Mouse (Mus musculus) forebrain, postnatal 0 days (tissue): ENCODE results near the gene Tenm1. TPM values are rescaled to one million over a fixed set of nuclear protein-coding genes. Genes with fewer than 3 reads are reported as not detected.

ENCODE experiments used
- ATAC-seq: fragments of 200-750 bp; cut with Nextera tagmentation; 2 replicates; pipeline ENCODE4 v1.8.0; 2017; ENCODE audit warnings: mild to moderate bottlenecking, moderate library complexity
- DNase-seq: peaks from one replicate; pipeline ENCODE4 v3.0.0-alpha.2; 2015
- H3K27ac ChIP-seq: fragments of 300-500 bp; sonication (generic); 2 replicates; pipeline ENCODE4 v1.5.1; 2014; ENCODE audit warnings: low read depth, mild to moderate bottlenecking, antibody characterized with exemption, low read length, moderate library complexity, mixed read lengths
- H3K27me3 ChIP-seq: fragments of 300-500 bp; sonication (generic); 2 replicates; pipeline ENCODE4 v1.6.1; 2014; ENCODE audit warnings: mild to moderate bottlenecking, low read length, mixed read lengths; ENCODE audit not compliant: insufficient read depth
- H3K36me3 ChIP-seq: fragments of 300-500 bp; sonication (generic); 2 replicates; pipeline ENCODE4 v1.6.1; 2014; ENCODE audit warnings: mild to moderate bottlenecking, moderate library complexity; ENCODE audit not compliant: insufficient read depth
- H3K4me1 ChIP-seq: fragments of 300-500 bp; sonication (generic); 2 replicates; pipeline ENCODE4 v1.6.1; 2014; ENCODE audit warnings: antibody characterized with exemption; ENCODE audit not compliant: insufficient read depth
- H3K4me2 ChIP-seq: fragments of 300-500 bp; sonication (generic); 2 replicates; pipeline ENCODE4 v1.6.1; 2014; ENCODE audit warnings: low read depth, mild to moderate bottlenecking, moderate library complexity
- H3K4me3 ChIP-seq: fragments of 300-500 bp; sonication (generic); 2 replicates; pipeline ENCODE4 v1.5.1; 2014; ENCODE audit warnings: low read depth, low read length, mixed read lengths
- H3K9ac ChIP-seq: fragments of 300-500 bp; sonication (generic); 2 replicates; pipeline ENCODE4 v1.6.1; 2014; ENCODE audit warnings: mild to moderate bottlenecking
- H3K9me3 ChIP-seq: fragments of 300-500 bp; sonication (generic); 2 replicates; pipeline ENCODE4 v1.6.1; 2016; ENCODE audit warnings: low read length
- CTCF ChIP-seq: sonication (generic); IDR thresholded peaks from 2 replicates; pipeline ENCODE4 v1.5.1; 2016; ENCODE audit warnings: antibody characterized with exemption, control low read depth, low read depth
- WGBS: fragments of 180-500 bp; shearing (Covaris S2); extraction: QIAGEN DNeasy Blood & Tissue Kit; methylation state at CpG from one replicate; pipeline ENCODE4 v1.1.7; 2014; 5-methylcytosine and 5-hydroxymethylcytosine counted together
- polyA plus RNA-seq: library from polyadenylated mRNA; unstranded; fragments of >200 nt; fragmentation: Nextera tagmentation; extraction: Ambion mirVana; gene quantifications from 2 replicates; pipeline ENCODE4 v1.2.1, GENCODE M21; 2015
- total RNA-seq: library from RNA; depleted of rRNA; stranded (reverse); fragments of >200 nt; gene quantifications from 2 replicates; pipeline ENCODE4 v1.2.3, GENCODE M21; 2014

Tenm1 gene
- total and polyA plus RNA-seq, 2 experiments from 2014 or later = 27.8 to 74.8 TPM

GRCm38 (mm10) chrX:42580521-42580920 is 848.4 kb downstream of the Tenm1 start:
- Histone ChIP-seq H3K27me3 (no peaks in the 10 kb centered on the region), H3K9me3 (no peaks in the 10 kb centered on the region), H3K36me3 (no peaks in the 10 kb centered on the region), H3K4me1 (no peaks in the 10 kb centered on the region), H3K27ac (no peak overlapping the region), H3K4me2 (no peak overlapping the region), H3K4me3 (no peak overlapping the region), H3K9ac (no peak overlapping the region)
- 45% methylated on average over 2 of the region's 2 CpGs for WGBS
- TF ChIP-seq CTCF = no peak
- DNase-seq = no peak
- no peak for ATAC-seq

DNA sequence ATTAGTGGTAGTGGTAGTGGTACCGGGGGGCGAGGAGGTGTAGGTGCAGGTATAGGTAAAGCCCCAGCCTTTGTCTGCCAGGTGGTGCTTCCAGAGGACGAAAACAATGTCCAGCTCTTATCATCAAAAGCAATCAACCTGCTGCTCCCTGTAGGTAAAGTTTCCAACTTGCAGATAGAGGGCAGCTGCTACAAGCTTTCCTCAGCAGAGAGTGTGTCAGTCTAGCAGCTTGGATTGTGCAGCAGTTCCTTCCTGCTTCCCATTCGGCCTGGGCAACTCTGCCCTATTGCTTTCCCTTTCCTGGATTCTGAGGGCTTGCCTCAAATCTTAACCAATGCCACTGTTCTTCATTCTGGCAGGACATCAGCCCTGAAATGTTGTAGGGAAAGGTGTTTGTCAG is 870.2 kb downstream of the Tenm1 start:
- no peak for DNase-seq

GRCm38 (mm10) chrX:42557284-42557683 is 871.6 kb downstream of the Tenm1 start:
- Histone ChIP-seq H3K9me3 (no peaks in the 10 kb centered on the region), H3K27ac (no peak overlapping the region), H3K4me1 (no peaks in the 10 kb centered on the region), H3K4me3 (no peak overlapping the region), H3K27me3 (no peaks in the 10 kb centered on the region), H3K9ac (no peak overlapping the region), H3K36me3 (no peaks in the 10 kb centered on the region), H3K4me2 (no peak overlapping the region)
- ATAC-seq = peak; percentile 59; the same call in 1 of the 2 replicates
- WGBS = 24% methylated on average over 7 of the region's 7 CpGs
- peak; percentile 73 for TF ChIP-seq CTCF
- peak; percentile 78 for DNase-seq

More for the DNA sequence above, 870.2 kb downstream of the Tenm1 start:
- Histone ChIP-seq H3K4me2 (no peak overlapping the region), H3K4me1 (no peaks in the 10 kb centered on the region), H3K9ac (no peak overlapping the region), H3K27me3 (no peaks in the 10 kb centered on the region), H3K27ac (no peak overlapping the region), H3K9me3 (no peaks in the 10 kb centered on the region), H3K36me3 (no peaks in the 10 kb centered on the region), H3K4me3 (no peak overlapping the region)
- WGBS = 68% methylated on average over 4 of the region's 4 CpGs
- ATAC-seq = no peak
- TF ChIP-seq CTCF = peak; percentile 43; the same call in 1 of the 2 replicates

DNA sequence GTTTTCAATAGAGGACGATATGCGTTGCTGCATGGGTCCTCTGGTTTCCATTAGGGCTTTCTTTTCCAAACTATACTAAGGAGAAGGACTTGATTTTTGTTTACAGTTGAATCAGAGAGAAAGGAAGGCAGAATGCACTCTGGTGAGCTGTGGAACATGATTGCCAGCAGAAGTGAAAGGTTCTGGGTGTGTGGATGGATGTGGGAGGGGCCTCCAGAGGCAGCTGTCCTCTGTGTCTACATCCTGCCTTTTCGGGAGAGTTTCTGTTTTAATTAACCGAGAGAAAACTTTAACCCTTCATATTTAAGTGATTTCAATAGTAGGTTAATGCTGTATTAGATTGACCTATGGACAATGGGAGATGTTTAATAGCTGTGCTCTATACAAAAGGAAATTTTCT is 880.4 kb downstream of the Tenm1 start:
- WGBS = 52% methylated on average over 4 of the region's 4 CpGs
- no peak for ATAC-seq
- no peak for TF ChIP-seq CTCF

GRCm38 (mm10) chrX:42545076-42545475 is 883.9 kb downstream of the Tenm1 start:
- TF ChIP-seq CTCF = no peak
- 95% methylated on average over 1 of the region's 1 CpGs for WGBS
- Histone ChIP-seq H3K36me3 (no peaks in the 10 kb centered on the region), H3K27ac (no peak overlapping the region), H3K4me2 (no peak overlapping the region), H3K27me3 (no peaks in the 10 kb centered on the region), H3K4me3 (no peak overlapping the region), H3K9ac (no peak overlapping the region), H3K4me1 (no peaks in the 10 kb centered on the region), H3K9me3 (no peaks in the 10 kb centered on the region)
- ATAC-seq (no peak), DNase-seq (no peak)

More for the DNA sequence above, 880.4 kb downstream of the Tenm1 start:
- Histone ChIP-seq H3K4me2 (no peak overlapping the region), H3K4me3 (no peak overlapping the region), H3K27me3 (no peaks in the 10 kb centered on the region), H3K4me1 (no peaks in the 10 kb centered on the region), H3K9me3 (no peaks in the 10 kb centered on the region), H3K36me3 (no peaks in the 10 kb centered on the region), H3K27ac (no peak overlapping the region), H3K9ac (no peak overlapping the region)
- DNase-seq = no peak

GRCm38 (mm10) chrX:42540756-42541053 is 888.2 kb downstream of the Tenm1 start:
- peak; percentile 76 for TF ChIP-seq CTCF
- H3K4me3 ChIP-seq = peak overlapping the region; percentile 12; the same call in 1 of the 2 replicates
- peak overlapping the region; percentile 70; the same call in 1 of the 2 replicates for H3K27ac ChIP-seq
- no peaks in the 10 kb centered on the region for H3K9me3 ChIP-seq
- ATAC-seq = peak; percentile 69
- H3K36me3 ChIP-seq = no peaks in the 10 kb centered on the region
- H3K27me3 ChIP-seq = no peaks in the 10 kb centered on the region
- peak; percentile 89 for DNase-seq
- 21% methylated on average over 5 of the region's 5 CpGs for WGBS
- no peak overlapping the region for H3K9ac ChIP-seq
- H3K4me1 ChIP-seq = no peaks in the 10 kb centered on the region
- peak overlapping the region; percentile 35 for H3K4me2 ChIP-seq

- Histone ChIP-seq H3K4me3 (peak overlapping the region; percentile 12; the same call in 1 of the 2 replicates), H3K4me2 (peak overlapping the region; percentile 35), H3K27ac (peak overlapping the region; percentile 70), H3K4me1 (no peaks in the 10 kb centered on the region), H3K9me3 (no peaks in the 10 kb centered on the region), H3K9ac (no peak overlapping the region), H3K27me3 (no peaks in the 10 kb centered on the region), H3K36me3 (no peaks in the 10 kb centered on the region)
- DNase-seq = peak; percentile 50
- peak; percentile 79 for ATAC-seq
- 22% methylated on average over 3 of the region's 3 CpGs for WGBS
- TF ChIP-seq CTCF = no peak
Observed at GRCm38 (mm10) chrX:42540030-42540755, 888.7 kb downstream of the Tenm1 start.
